In genomic region chr17:62700791-62701602, GRCm38 (mm10) we compare ENCODE assay signal across 14 mouse cellular contexts.
DNase-seq lines count a peak whose midpoint lies in the region; ATAC-seq and TF ChIP-seq lines count a peak whose summit lies in the region.
"Had no signal": no experiment of that assay in that cellular context is flagged by ENCODE, and none has a peak within 500 bp of the region (broad histone marks: within the 10 kb centered on the region; RNA-seq: fewer than 3 reads in every experiment).

No protein-coding gene starts in this region.

- H3K4me1 ChIP-seq in forebrain, embryonic 11.5 days (replicated peaks; ENCODE audit: control insufficient read depth, insufficient read depth, low read length) = peaks cover 16% of the 10 kb centered on the region
- no peaks in the 10 kb centered on the region for H3K4me1 ChIP-seq in forebrain, postnatal 0 days (ENCODE audit: insufficient read depth)
- 0 out of 2 replicates have a peak, but pooled peaks cover 6% of the 10 kb centered on the region for H3K4me1 ChIP-seq in kidney, embryonic 16.5 days (ENCODE audit: insufficient read depth, low read length)
- H3K4me1 ChIP-seq in limb, embryonic 12.5 days (replicated peaks) = peaks cover 55% of the 10 kb centered on the region

- no peak overlapping the region for H3K27ac ChIP-seq in forebrain, embryonic 11.5 days (ENCODE audit: low read depth, low read length)
- no peak overlapping the region for H3K27ac ChIP-seq in forebrain, postnatal 0 days (ENCODE audit: low read depth, low read length)
- H3K27ac ChIP-seq in kidney, embryonic 16.5 days (ENCODE audit: low read length) = no peak overlapping the region
- 0 out of 2 replicates have a peak overlapping the region, but pooled peaks have one; percentile 3 for H3K27ac ChIP-seq in limb, embryonic 12.5 days
- H3K27ac ChIP-seq: heart, embryonic 10.5 days had no signal

- TF ChIP-seq CTCF in forebrain, postnatal 0 days (IDR thresholded peaks at IDR 0.05; ENCODE audit: low read depth) = no peak

- no peak overlapping the region for H3K4me2 ChIP-seq in forebrain, embryonic 11.5 days (ENCODE audit: low read depth, low read length, severe bottlenecking)
- H3K4me2 ChIP-seq in forebrain, postnatal 0 days (ENCODE audit: low read depth) = no peak overlapping the region
- peak overlapping the region; percentile 17; the same call in 1 of the 2 replicates for H3K4me2 ChIP-seq in kidney, embryonic 16.5 days (replicated peaks; ENCODE audit: low read depth, low read length)
- peak overlapping the region; percentile 38 for H3K4me2 ChIP-seq in limb, embryonic 12.5 days
- H3K4me2 ChIP-seq: liver, embryonic 11.5 days had no signal

- no peaks in the 10 kb centered on the region for H3K36me3 ChIP-seq in forebrain, embryonic 11.5 days (ENCODE audit: control insufficient read depth, insufficient read depth, low read length)
- no peaks in the 10 kb centered on the region for H3K36me3 ChIP-seq in forebrain, postnatal 0 days (ENCODE audit: insufficient read depth)
- no peaks in the 10 kb centered on the region for H3K36me3 ChIP-seq in kidney, embryonic 16.5 days (ENCODE audit: insufficient read depth, low read length)
- H3K36me3 ChIP-seq in limb, embryonic 12.5 days = no peaks in the 10 kb centered on the region
- H3K36me3 ChIP-seq: heart, embryonic 10.5 days had no signal

- H3K4me3 ChIP-seq in forebrain, embryonic 11.5 days (ENCODE audit: low read depth, low read length) = no peak overlapping the region
- no peak overlapping the region for H3K4me3 ChIP-seq in forebrain, postnatal 0 days (ENCODE audit: low read depth, low read length)
- H3K4me3 ChIP-seq in kidney, embryonic 16.5 days (ENCODE audit: low read length) = no peak overlapping the region
- no peak overlapping the region for H3K4me3 ChIP-seq in limb, embryonic 12.5 days (replicated peaks)
- H3K4me3 ChIP-seq: heart, embryonic 10.5 days had no signal

- no peaks in the 10 kb centered on the region for H3K9me3 ChIP-seq in forebrain, embryonic 11.5 days (ENCODE audit: control insufficient read depth, low read length)
- H3K9me3 ChIP-seq in forebrain, postnatal 0 days (ENCODE audit: low read length) = no peaks in the 10 kb centered on the region
- no peaks in the 10 kb centered on the region for H3K9me3 ChIP-seq in kidney, embryonic 16.5 days (ENCODE audit: low read length)
- H3K9me3 ChIP-seq in limb, embryonic 12.5 days = no peaks in the 10 kb centered on the region
- H3K9me3 ChIP-seq: heart, embryonic 10.5 days had no signal

- peak; percentile 47 for ATAC-seq in forebrain, embryonic 11.5 days (replicated peaks; ENCODE audit: low FRiP score)
- no peak for ATAC-seq in forebrain, postnatal 0 days
- ATAC-seq in kidney, embryonic 16.5 days (ENCODE audit: low FRiP score, low TSS enrichment) = peak; percentile 63; the same call in 1 of the 2 replicates
- peak; percentile 37; the same call in 1 of the 2 replicates for ATAC-seq in limb, embryonic 12.5 days (ENCODE audit: insufficient number of reproducible peaks, insufficient read depth, low FRiP score, low TSS enrichment, low read depth)
- ATAC-seq in activated CD4-positive, CD25-positive, alpha-beta regulatory T cell, adult 4 months = no peak

- WGBS in forebrain, embryonic 11.5 days = 36% methylated on average over 9 of the region's 9 CpGs
- 39% methylated on average over 9 of the region's 9 CpGs for WGBS in forebrain, postnatal 0 days
- 48% methylated on average over 9 of the region's 9 CpGs for WGBS in kidney, embryonic 16.5 days
- WGBS in limb, embryonic 12.5 days = 3% methylated on average over 9 of the region's 9 CpGs

- no peaks in the 10 kb centered on the region for H3K27me3 ChIP-seq in forebrain, embryonic 11.5 days (ENCODE audit: control insufficient read depth, insufficient read depth, low read length)
- H3K27me3 ChIP-seq in forebrain, postnatal 0 days (ENCODE audit: insufficient read depth, low read length) = no peaks in the 10 kb centered on the region
- H3K27me3 ChIP-seq in kidney, embryonic 16.5 days (ENCODE audit: insufficient read depth, low read length) = no peaks in the 10 kb centered on the region
- no peaks in the 10 kb centered on the region for H3K27me3 ChIP-seq in limb, embryonic 12.5 days

- no peak for DNase-seq in forebrain, embryonic 11.5 days (ENCODE audit: low spot score)
- no peak for DNase-seq in forebrain, postnatal 0 days
- no peak for DNase-seq in kidney, adult 9 months
- peak; percentile 56 for DNase-seq in embryo, embryonic 10.5 days (ENCODE audit: low spot score)
- no peak for DNase-seq in layer of hippocampus, adult 9-11 months
- DNase-seq: cerebellum, adult 11-12 months; gastrocnemius, postnatal 14 days; heart, postnatal 36 days; lung, postnatal 10 days had no signal

- H3K9ac ChIP-seq in forebrain, embryonic 11.5 days (ENCODE audit: low read length) = no peak overlapping the region
- H3K9ac ChIP-seq in forebrain, postnatal 0 days = no peak overlapping the region
- H3K9ac ChIP-seq in kidney, embryonic 16.5 days (replicated peaks; ENCODE audit: low read length) = no peak overlapping the region
- H3K9ac ChIP-seq in limb, embryonic 12.5 days (replicated peaks) = no peak overlapping the region

Comparison
In these comparisons a context has a peak if more than half of its experiments do, and no peak if none do; other contexts are left out.
1. ATAC-seq: peak in forebrain, embryonic 11.5 days (single experiment), kidney, embryonic 16.5 days (single experiment) and limb, embryonic 12.5 days (single experiment); none in forebrain, postnatal 0 days (single experiment) and activated CD4-positive, CD25-positive, alpha-beta regulatory T cell, adult 4 months (single experiment).
2. H3K4me2 ChIP-seq: peak in kidney, embryonic 16.5 days (single experiment) and limb, embryonic 12.5 days (single experiment); none in forebrain, embryonic 11.5 days (single experiment) and forebrain, postnatal 0 days (single experiment).